Mouse (Mus musculus) heart, postnatal 0 days (tissue): ENCODE results near the gene Gm42715.

ENCODE experiments used
- CTCF ChIP-seq: IDR thresholded peaks from 2 replicates; pipeline ENCODE4 v1.5.1; 2016; ENCODE audit warnings: antibody characterized with exemption, control low read depth, low read depth
- EP300 ChIP-seq: IDR thresholded peaks from 2 replicates; pipeline ENCODE4 v1.6.1; 2016; ENCODE audit warnings: antibody characterized with exemption, low read depth

GRCm38 (mm10) chr7:127485416-127485815 lies 34.0 kb upstream of the Gm42715 start:
- no peak for TF ChIP-seq EP300
- no peak for TF ChIP-seq CTCF
